Mouse (Mus musculus): ENCODE measurements around the gene Pacs2.

- TF ChIP-seq CTCF (IDR thresholded peaks at IDR 0.05; ENCODE audit: low read depth) (no peak), EP300 (IDR thresholded peaks at IDR 0.05; ENCODE audit: low read depth) (no peak)
These were observed 2.5 kb upstream of the Pacs2 start for GRCm38 (mm10) chr12:113011702-113012360.

Measured in liver, postnatal 0 days (tissue).